Mouse (Mus musculus) stomach, postnatal 0 days (tissue): Measurements from ENCODE around the gene Ppard. TPM values are rescaled to one million over a fixed set of nuclear protein-coding genes. Genes with fewer than 3 reads are reported as not detected.

Experiments used
- ATAC-seq: fragments of 200-750 bp; cut with Nextera tagmentation; 2 replicates; pipeline ENCODE4 v1.8.0; 2017; ENCODE audit not compliant: low FRiP score, low TSS enrichment
- DNase-seq: peaks from one replicate; pipeline ENCODE4 v3.0.0-alpha.2; 2016; ENCODE audit warnings: low spot score
- H3K27ac ChIP-seq: fragments of 300-500 bp; sonication (generic); replicated peaks from 2 replicates; pipeline ENCODE4 v1.5.1; 2014; ENCODE audit warnings: mild to moderate bottlenecking, control low read depth
- H3K27me3 ChIP-seq: fragments of 300-500 bp; sonication (generic); 2 replicates; pipeline ENCODE4 v1.6.1; 2014; ENCODE audit warnings: low read length; ENCODE audit not compliant: control insufficient read depth, insufficient read depth
- H3K36me3 ChIP-seq: fragments of 300-500 bp; sonication (generic); 2 replicates; pipeline ENCODE4 v1.6.1; 2014; ENCODE audit warnings: low read length, mixed read lengths; ENCODE audit not compliant: control insufficient read depth, insufficient read depth
- H3K4me1 ChIP-seq: fragments of 300-500 bp; sonication (generic); replicated peaks from 2 replicates; pipeline ENCODE4 v1.6.1; 2014; ENCODE audit warnings: antibody characterized with exemption; ENCODE audit not compliant: control insufficient read depth, insufficient read depth
- H3K4me2 ChIP-seq: fragments of 300-500 bp; sonication (generic); replicated peaks from 2 replicates; pipeline ENCODE4 v1.6.1; 2014; ENCODE audit warnings: low read depth, mild to moderate bottlenecking, control low read depth, moderate library complexity
- H3K4me3 ChIP-seq: fragments of 300-500 bp; sonication (generic); 2 replicates; pipeline ENCODE4 v1.5.1; 2014; ENCODE audit warnings: low read depth, low read length, control low read depth
- H3K9ac ChIP-seq: fragments of 300-500 bp; sonication (generic); 2 replicates; pipeline ENCODE4 v1.6.1; 2014; ENCODE audit warnings: mild to moderate bottlenecking, low read length, control low read depth, mixed read lengths
- H3K9me3 ChIP-seq: fragments of 300-500 bp; sonication (generic); 2 replicates; pipeline ENCODE4 v1.6.1; 2016; ENCODE audit warnings: low read length; ENCODE audit not compliant: control insufficient read depth
- CTCF ChIP-seq: IDR thresholded peaks from 2 replicates; pipeline ENCODE4 v1.5.1; 2016; ENCODE audit warnings: antibody characterized with exemption, low read depth, mild to moderate bottlenecking, moderate library complexity
- EP300 ChIP-seq: optimal IDR thresholded peaks from 2 replicates; pipeline ENCODE3; 2016; ENCODE audit warnings: antibody characterized with exemption
- WGBS: fragments of 180-500 bp; shearing (Covaris S2); extraction: QIAGEN DNeasy Blood & Tissue Kit; methylation state at CpG from one replicate; pipeline ENCODE4 v1.1.7; 2014; 5-methylcytosine and 5-hydroxymethylcytosine counted together
- polyA plus RNA-seq: library from polyadenylated mRNA; unstranded; fragments of >200 nt; fragmentation: Nextera tagmentation; extraction: Ambion mirVana; gene quantifications from 2 replicates; pipeline ENCODE4 v1.2.1, GENCODE M21; 2015

The Ppard gene
- polyA plus RNA-seq, 1 experiment from 2014 or later: 3.4 TPM

DNA sequence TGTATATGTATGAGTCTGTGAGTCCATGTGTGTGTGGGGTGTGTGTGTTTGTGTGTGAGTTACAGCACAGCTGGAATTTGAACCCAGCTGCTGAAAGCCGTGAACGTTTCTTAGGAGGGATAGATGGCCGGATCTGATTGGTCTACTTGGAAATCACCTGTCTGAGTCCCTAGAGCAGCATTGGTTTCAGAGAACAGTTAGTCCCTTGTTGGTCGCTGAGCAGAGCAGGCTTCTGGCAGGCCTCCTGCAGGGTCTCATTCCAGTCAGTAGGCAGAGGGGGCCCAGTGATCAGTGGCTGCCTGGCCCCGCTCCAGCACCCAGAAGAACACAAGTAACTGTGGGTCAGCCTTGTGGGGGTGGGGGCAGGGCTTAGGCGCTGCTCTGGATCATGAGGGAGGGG lies 12.2 kb downstream of the Ppard start:
- H3K27me3 ChIP-seq: no peaks in the 10 kb centered on the region
- 41% methylated on average over 6 of the region's 6 CpGs for WGBS
- H3K4me1 ChIP-seq: no peaks in the 10 kb centered on the region
- H3K36me3 ChIP-seq: peaks cover 11% of the 10 kb centered on the region; the same call in 1 of the 2 replicates
- H3K9me3 ChIP-seq: no peaks in the 10 kb centered on the region
- H3K4me2 ChIP-seq: no peak overlapping the region
- DNase-seq (no peak), ATAC-seq (peak; percentile 23; the same call in 1 of the 2 replicates)
- no peak for TF ChIP-seq CTCF
- TF ChIP-seq EP300: no peak
- H3K27ac ChIP-seq: no peak overlapping the region
- no peak overlapping the region for H3K9ac ChIP-seq
- no peak overlapping the region for H3K4me3 ChIP-seq

DNA sequence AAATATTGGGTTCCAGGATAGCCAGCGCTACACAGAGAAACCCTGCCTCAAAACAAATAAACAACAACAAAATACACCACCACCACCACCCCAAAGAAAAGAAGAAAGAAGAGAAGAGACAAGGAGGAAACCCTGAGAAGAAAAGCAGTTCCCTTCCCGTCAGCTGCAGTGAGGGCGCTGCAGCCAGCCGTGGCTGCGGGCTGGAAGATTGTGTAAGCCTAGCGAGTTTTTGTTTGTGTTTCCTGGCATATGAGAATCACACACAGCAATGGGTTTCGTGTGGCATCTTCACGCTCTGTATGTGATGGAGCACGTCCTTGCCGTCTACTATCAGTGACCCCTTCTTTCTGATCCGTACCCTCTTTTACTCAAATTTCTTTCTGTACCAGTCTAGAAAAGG lies 14.1 kb downstream of the Ppard start:
- Histone ChIP-seq H3K4me2 (no peak overlapping the region), H3K4me1 (no peaks in the 10 kb centered on the region), H3K4me3 (no peak overlapping the region), H3K27ac (no peak overlapping the region), H3K27me3 (no peaks in the 10 kb centered on the region), H3K36me3 (peaks cover 4% of the 10 kb centered on the region; the same call in 1 of the 2 replicates), H3K9me3 (no peaks in the 10 kb centered on the region), H3K9ac (no peak overlapping the region)
- DNase-seq (no peak), ATAC-seq (no peak)
- TF ChIP-seq CTCF (no peak), EP300 (no peak)
- 75% methylated on average over 11 of the region's 11 CpGs for whole genome bisulfite sequencing

GRCm38 (mm10) chr17:28247613-28248012 lies 15.1 kb downstream of the Ppard start:
- no peak overlapping the region for H3K27ac ChIP-seq
- TF ChIP-seq EP300: no peak
- no peak for TF ChIP-seq CTCF
- H3K9ac ChIP-seq: no peak overlapping the region
- peaks cover 2% of the 10 kb centered on the region; the same call in 1 of the 2 replicates for H3K36me3 ChIP-seq
- WGBS: 53% methylated on average over 6 of the region's 6 CpGs
- H3K4me1 ChIP-seq: no peaks in the 10 kb centered on the region
- ATAC-seq (no peak), DNase-seq (no peak)
- no peaks in the 10 kb centered on the region for H3K27me3 ChIP-seq
- no peaks in the 10 kb centered on the region for H3K9me3 ChIP-seq
- H3K4me3 ChIP-seq: no peak overlapping the region
- no peak overlapping the region for H3K4me2 ChIP-seq

DNA sequence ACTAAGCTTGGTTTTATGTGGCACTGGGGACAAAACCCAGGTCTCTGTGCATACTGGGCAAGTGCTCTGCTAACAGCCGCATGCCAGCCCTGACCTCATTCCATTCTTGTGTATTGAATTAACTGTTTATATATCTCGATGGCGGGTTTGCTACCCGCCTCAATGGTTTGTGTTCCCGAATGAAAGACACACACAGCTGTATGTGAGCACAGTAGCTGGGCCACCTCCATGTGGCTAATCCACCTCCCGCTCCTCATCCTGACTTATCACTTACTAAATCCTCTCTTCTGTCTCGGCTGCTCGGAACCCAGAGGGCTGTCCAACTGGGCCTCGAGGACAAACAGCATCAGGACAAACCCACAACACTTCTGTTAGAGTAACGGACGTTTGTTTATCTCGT lies 16.6 kb downstream of the Ppard start:
- Histone ChIP-seq H3K36me3 (peaks cover 2% of the 10 kb centered on the region; the same call in 1 of the 2 replicates), H3K4me3 (no peak overlapping the region), H3K4me2 (no peak overlapping the region), H3K9ac (no peak overlapping the region), H3K27me3 (no peaks in the 10 kb centered on the region), H3K4me1 (no peaks in the 10 kb centered on the region), H3K9me3 (no peaks in the 10 kb centered on the region), H3K27ac (no peak overlapping the region)
- ATAC-seq (no peak), DNase-seq (no peak)
- TF ChIP-seq EP300 (no peak), CTCF (no peak)
- WGBS: 47% methylated on average over 12 of the region's 12 CpGs

DNA sequence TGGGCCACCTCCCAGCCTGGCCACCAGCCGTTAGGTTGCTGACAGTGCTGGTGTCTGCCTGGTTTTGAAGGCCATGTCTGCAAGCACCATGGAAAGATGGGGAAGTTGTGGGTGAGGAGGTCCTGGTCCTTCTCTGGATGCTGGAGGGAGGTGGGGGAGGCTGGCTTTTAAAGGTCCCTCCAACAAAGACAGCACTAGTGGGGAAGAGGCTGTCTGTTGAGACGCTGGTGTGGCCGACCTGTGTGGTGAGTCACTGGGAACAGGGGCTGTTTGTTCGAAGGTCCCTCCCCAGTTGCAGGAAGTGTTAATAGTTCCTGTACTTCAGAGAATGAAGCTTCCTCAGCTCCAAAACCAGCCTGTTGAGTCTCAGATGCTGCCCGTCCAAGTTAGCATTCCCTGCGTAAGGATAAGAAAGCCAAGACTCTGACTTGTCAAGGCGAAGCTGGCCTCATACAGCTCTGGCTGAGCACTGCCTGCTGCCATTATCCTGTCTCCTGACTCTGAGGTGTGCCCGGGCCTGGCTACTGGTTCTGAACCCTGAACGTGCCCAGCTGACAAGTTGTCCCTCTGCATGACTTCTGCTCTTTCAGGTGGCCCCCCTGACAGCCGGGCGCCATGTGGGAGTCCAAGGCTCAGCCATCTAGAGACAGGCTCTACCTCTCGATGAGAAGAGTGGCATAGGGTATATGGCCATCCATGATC lies 19.2 kb downstream of the Ppard start:
- no peak for DNase-seq
- 0 out of 2 replicates have a peak, but pooled peaks cover 2% of the 10 kb centered on the region for H3K4me1 ChIP-seq
- TF ChIP-seq CTCF: no peak
- no peak for TF ChIP-seq EP300
- H3K9me3 ChIP-seq: no peaks in the 10 kb centered on the region
- H3K4me3 ChIP-seq: no peak overlapping the region
- no peak overlapping the region for H3K9ac ChIP-seq
- ATAC-seq: 0 out of 2 replicates have a peak, but pooled peaks have one; percentile 9
- H3K27me3 ChIP-seq: no peaks in the 10 kb centered on the region
- H3K36me3 ChIP-seq: no peaks in the 10 kb centered on the region
- peak overlapping the region; percentile 69 for H3K27ac ChIP-seq
- H3K4me2 ChIP-seq: no peak overlapping the region
- WGBS: 74% methylated on average over 12 of the region's 12 CpGs

GRCm38 (mm10) chr17:28252281-28252648 lies 19.8 kb downstream of the Ppard start:
- WGBS: 71% methylated on average over 5 of the region's 5 CpGs
- no peaks in the 10 kb centered on the region for H3K27me3 ChIP-seq
- no peak overlapping the region for H3K4me3 ChIP-seq
- TF ChIP-seq EP300 (no peak), CTCF (no peak)
- DNase-seq (no peak), ATAC-seq (no peak)
- 0 out of 2 replicates have a peak, but pooled peaks cover 2% of the 10 kb centered on the region for H3K4me1 ChIP-seq
- H3K9ac ChIP-seq: no peak overlapping the region
- no peaks in the 10 kb centered on the region for H3K36me3 ChIP-seq
- H3K9me3 ChIP-seq: no peaks in the 10 kb centered on the region
- no peak overlapping the region for H3K4me2 ChIP-seq
- H3K27ac ChIP-seq: peak overlapping the region; percentile 69
